13 mouse cellular contexts compared by ENCODE assay signal in the genomic region with DNA sequence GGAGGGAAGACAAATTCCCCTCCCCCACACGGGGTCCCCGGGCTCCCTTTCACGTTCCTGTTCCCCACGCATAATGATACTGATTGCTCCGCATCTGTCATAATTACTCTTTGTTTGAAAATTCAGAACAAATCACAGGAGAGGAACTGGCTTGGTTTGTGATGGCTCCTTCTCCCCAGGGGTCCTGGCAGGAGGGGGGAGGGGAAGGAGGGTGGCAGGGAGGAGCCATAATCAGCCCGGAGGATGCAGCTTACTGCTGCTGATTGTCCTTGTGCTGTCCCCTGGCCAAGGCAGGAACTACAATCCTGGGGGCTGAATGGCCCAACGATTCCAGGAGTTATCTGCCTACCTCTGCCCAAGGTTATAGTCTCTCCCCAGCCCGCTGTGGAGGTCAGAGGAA. TPM values are rescaled to one million over a fixed set of nuclear protein-coding genes. Genes with fewer than 3 reads are reported as not detected.
DNase-seq lines count a peak whose midpoint lies in the region; ATAC-seq and TF ChIP-seq lines count a peak whose summit lies in the region.
"Had no signal": no experiment of that assay in that cellular context is flagged by ENCODE, and none has a peak within 500 bp of the region (broad histone marks: within the 10 kb centered on the region; RNA-seq: fewer than 3 reads in every experiment).

No protein-coding gene starts in this region.

- no peak overlapping the region for H3K27ac ChIP-seq in intestine, embryonic 15.5 days
- H3K27ac ChIP-seq in intestine, postnatal 0 days (ENCODE audit: low read depth, low read length), result no peak overlapping the region
- no peak overlapping the region for H3K27ac ChIP-seq in forebrain, postnatal 0 days (ENCODE audit: low read depth, low read length)
- no peak overlapping the region for H3K27ac ChIP-seq in midbrain, embryonic 16.5 days (ENCODE audit: low read length)
- H3K27ac ChIP-seq: stomach, embryonic 15.5 days had no signal

- TF ChIP-seq CTCF in intestine, postnatal 0 days (IDR thresholded peaks at IDR 0.05; ENCODE audit: low read depth), result no peak
- no peak for TF ChIP-seq CTCF in forebrain, postnatal 0 days (IDR thresholded peaks at IDR 0.05; ENCODE audit: low read depth)

- ATAC-seq in intestine, embryonic 15.5 days, result no peak
- ATAC-seq in intestine, postnatal 0 days, result no peak
- peak; percentile 9; the same call in 1 of the 2 replicates for ATAC-seq in forebrain, postnatal 0 days
- ATAC-seq in midbrain, embryonic 16.5 days, result no peak
- ATAC-seq: CD4-positive, CD25-positive, alpha-beta regulatory T cell, adult 4 months had no signal

- peak overlapping the region; percentile 11; the same call in 1 of the 2 replicates for H3K4me2 ChIP-seq in intestine, embryonic 15.5 days (replicated peaks)
- H3K4me2 ChIP-seq in intestine, postnatal 0 days (replicated peaks; ENCODE audit: low read depth), result no peak overlapping the region
- H3K4me2 ChIP-seq in forebrain, postnatal 0 days (ENCODE audit: low read depth), result 0 out of 2 replicates have a peak overlapping the region, but pooled peaks have one; percentile 4
- H3K4me2 ChIP-seq in midbrain, embryonic 16.5 days (ENCODE audit: low read length), result peak overlapping the region; percentile 37
- H3K4me2 ChIP-seq: stomach, embryonic 15.5 days had no signal

- peaks cover 28% of the 10 kb centered on the region for H3K4me1 ChIP-seq in intestine, embryonic 15.5 days (replicated peaks)
- no peaks in the 10 kb centered on the region; the same call in 1 of the 2 replicates for H3K4me1 ChIP-seq in intestine, postnatal 0 days (replicated peaks; ENCODE audit: control insufficient read depth, insufficient read depth, low read length)
- peaks cover 4% of the 10 kb centered on the region; the same call in 1 of the 2 replicates for H3K4me1 ChIP-seq in forebrain, postnatal 0 days (ENCODE audit: insufficient read depth)
- peaks cover 38% of the 10 kb centered on the region for H3K4me1 ChIP-seq in midbrain, embryonic 16.5 days (ENCODE audit: control insufficient read depth, insufficient read depth, low read length)

- H3K4me3 ChIP-seq in intestine, embryonic 15.5 days (replicated peaks), result no peak overlapping the region
- no peak overlapping the region for H3K4me3 ChIP-seq in intestine, postnatal 0 days (ENCODE audit: low read depth, low read length)
- H3K4me3 ChIP-seq in forebrain, postnatal 0 days (ENCODE audit: low read depth, low read length), result no peak overlapping the region
- H3K4me3 ChIP-seq in midbrain, embryonic 16.5 days (ENCODE audit: low read depth, low read length), result no peak overlapping the region
- H3K4me3 ChIP-seq: erythroblast, embryonic 14.5 days; stomach, embryonic 15.5 days had no signal

- H3K9me3 ChIP-seq in intestine, embryonic 15.5 days, result no peaks in the 10 kb centered on the region
- no peaks in the 10 kb centered on the region for H3K9me3 ChIP-seq in intestine, postnatal 0 days (ENCODE audit: control insufficient read depth)
- no peaks in the 10 kb centered on the region for H3K9me3 ChIP-seq in forebrain, postnatal 0 days (ENCODE audit: low read length)
- H3K9me3 ChIP-seq in midbrain, embryonic 16.5 days (replicated peaks; ENCODE audit: control insufficient read depth, low read length, poor library complexity, severe bottlenecking), result no peaks in the 10 kb centered on the region
- H3K9me3 ChIP-seq: stomach, embryonic 15.5 days had no signal

- WGBS in intestine, embryonic 15.5 days, result 15% methylated on average over 8 of the region's 8 CpGs
- 20% methylated on average over 8 of the region's 8 CpGs for WGBS in intestine, postnatal 0 days
- WGBS in forebrain, postnatal 0 days, result 11% methylated on average over 8 of the region's 8 CpGs
- 4% methylated on average over 8 of the region's 8 CpGs for WGBS in midbrain, embryonic 16.5 days

- H3K27me3 ChIP-seq in intestine, embryonic 15.5 days (replicated peaks), result peaks cover 2% of the 10 kb centered on the region; the same call in 1 of the 2 replicates
- H3K27me3 ChIP-seq in intestine, postnatal 0 days (replicated peaks; ENCODE audit: control insufficient read depth, insufficient read depth, low read length), result peaks cover 8% of the 10 kb centered on the region
- no peaks in the 10 kb centered on the region for H3K27me3 ChIP-seq in forebrain, postnatal 0 days (ENCODE audit: insufficient read depth, low read length)
- H3K27me3 ChIP-seq in midbrain, embryonic 16.5 days (ENCODE audit: control insufficient read depth, insufficient read depth, low read depth, low read length), result no peaks in the 10 kb centered on the region

- no peak overlapping the region for H3K9ac ChIP-seq in intestine, embryonic 15.5 days
- H3K9ac ChIP-seq in intestine, postnatal 0 days (ENCODE audit: low read depth, low read length), result no peak overlapping the region
- no peak overlapping the region for H3K9ac ChIP-seq in forebrain, postnatal 0 days
- no peak overlapping the region for H3K9ac ChIP-seq in midbrain, embryonic 16.5 days (ENCODE audit: low read depth, low read length)
- H3K9ac ChIP-seq: stomach, embryonic 15.5 days had no signal

- H3K36me3 ChIP-seq in intestine, embryonic 15.5 days, result no peaks in the 10 kb centered on the region
- H3K36me3 ChIP-seq in intestine, postnatal 0 days (ENCODE audit: control insufficient read depth, insufficient read depth), result no peaks in the 10 kb centered on the region
- H3K36me3 ChIP-seq in forebrain, postnatal 0 days (ENCODE audit: insufficient read depth), result no peaks in the 10 kb centered on the region; the same call in 1 of the 2 replicates
- no peaks in the 10 kb centered on the region for H3K36me3 ChIP-seq in midbrain, embryonic 16.5 days (ENCODE audit: control insufficient read depth, insufficient read depth, low read length)
- H3K36me3 ChIP-seq: stomach, embryonic 15.5 days had no signal

- peak; percentile 51 for DNase-seq in embryo, embryonic 11 days
- no peak for DNase-seq in forebrain, postnatal 0 days
- DNase-seq in frontal cortex, postnatal 36 days (ENCODE audit: low spot score in 2 of 2), result no peak
- no peak for DNase-seq in ovary, postnatal 14 days (ENCODE audit: low spot score)
- DNase-seq in cerebellum, adult 9-11 months, result no peak

RNA-seq across cellular contexts. Expression of gene Igdcc3, which starts 15.6 kb away (rescaled TPM):
- 0.99 and 1.4 TPM in 2 replicates for polyA plus RNA-seq in intestine, embryonic 15.5 days (2015; fragmentation: Nextera tagmentation; extraction: Ambion mirVana)
- 0.22 TPM in 2 replicates for polyA plus RNA-seq in intestine, postnatal 0 days (2015; fragmentation: Nextera tagmentation; extraction: Ambion mirVana)
- 2.7 and 3.0 TPM in 2 replicates for total RNA-seq in forebrain, postnatal 0 days (2014; rRNA removed)
- 2.6 and 4.2 TPM in 2 replicates for polyA plus RNA-seq in forebrain, postnatal 0 days (2015; fragmentation: Nextera tagmentation; extraction: Ambion mirVana)
- 8.7 and 9.1 TPM in 2 replicates for polyA plus RNA-seq in midbrain, embryonic 16.5 days (2015; fragmentation: Nextera tagmentation; extraction: Ambion mirVana)
- total RNA-seq: liver, adult 2 months; megakaryocyte progenitor cell, adult 5-6 weeks had no signal
- polyA plus RNA-seq: CD4-positive, CD25-positive, alpha-beta regulatory T cell, adult 4 months; erythroblast, embryonic 14.5 days; liver, adult 2 months had no signal

RNA-seq across cellular contexts. Expression of gene Parp16, which starts 38.5 kb away (rescaled TPM):
- 9.4 and 9.7 TPM in 2 replicates for polyA plus RNA-seq in intestine, embryonic 15.5 days (2015; fragmentation: Nextera tagmentation; extraction: Ambion mirVana)
- polyA plus RNA-seq in intestine, postnatal 0 days (2015; fragmentation: Nextera tagmentation; extraction: Ambion mirVana), result 9.9 and 10.5 TPM in 2 replicates
- total RNA-seq in forebrain, postnatal 0 days (2014; rRNA removed), result 6.1 and 6.3 TPM in 2 replicates
- 4.2 and 6.7 TPM in 2 replicates for polyA plus RNA-seq in forebrain, postnatal 0 days (2015; fragmentation: Nextera tagmentation; extraction: Ambion mirVana)
- 8.5 and 9.0 TPM in 2 replicates for polyA plus RNA-seq in midbrain, embryonic 16.5 days (2015; fragmentation: Nextera tagmentation; extraction: Ambion mirVana)

RNA-seq across cellular contexts. Expression of gene Igdcc4, which starts 55.3 kb away (rescaled TPM):
- 21.1 and 22.7 TPM in 2 replicates for polyA plus RNA-seq in intestine, embryonic 15.5 days (2015; fragmentation: Nextera tagmentation; extraction: Ambion mirVana)
- polyA plus RNA-seq in intestine, postnatal 0 days (2015; fragmentation: Nextera tagmentation; extraction: Ambion mirVana), result 4.1 and 4.5 TPM in 2 replicates
- total RNA-seq in forebrain, postnatal 0 days (2014; rRNA removed), result 28.2 and 30.7 TPM in 2 replicates
- 6.4 and 9.6 TPM in 2 replicates for polyA plus RNA-seq in forebrain, postnatal 0 days (2015; fragmentation: Nextera tagmentation; extraction: Ambion mirVana)
- 13.4 and 15.9 TPM in 2 replicates for polyA plus RNA-seq in midbrain, embryonic 16.5 days (2015; fragmentation: Nextera tagmentation; extraction: Ambion mirVana)
- polyA plus RNA-seq: erythroblast, embryonic 14.5 days had no signal
